Mouse (Mus musculus): ENCODE results near the gene Trpc7. TPM values are rescaled to one million over a fixed set of nuclear protein-coding genes. Genes with fewer than 3 reads are reported as not detected.
A peak's percentile ranks its signal among the peaks of the same experiment; 100 is the strongest.

Gene Trpc7
- polyA plus RNA-seq, 1 experiment from 2014 or later, result 6.3 TPM

DNA sequence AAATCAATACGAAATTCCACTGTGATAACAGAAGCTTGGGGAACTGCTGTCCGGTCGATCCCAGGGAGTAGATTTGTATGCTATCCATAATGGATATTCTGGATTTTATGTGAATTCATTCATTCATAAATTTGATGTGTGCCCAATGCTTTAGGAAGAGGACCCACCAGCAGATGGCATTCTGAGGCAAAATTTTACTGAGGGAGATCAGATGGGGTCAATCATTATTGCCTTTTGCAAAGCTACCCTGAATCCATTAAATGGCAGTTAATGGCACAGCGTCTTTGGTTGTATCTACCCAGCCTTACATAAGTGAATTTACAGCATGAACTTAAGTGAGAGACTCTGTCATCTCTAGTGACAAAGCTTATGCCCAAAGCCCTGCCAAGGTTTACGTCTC lies 1.2 kb downstream of the Trpc7 start:
- H3K9me3 ChIP-seq (ENCODE audit: control insufficient read depth, low read length), result no peaks in the 10 kb centered on the region
- H3K27me3 ChIP-seq (replicated peaks; ENCODE audit: control insufficient read depth, insufficient read depth, low read length), result 0 out of 2 replicates have a peak, but pooled peaks cover 2% of the 10 kb centered on the region
- no peak overlapping the region for H3K27ac ChIP-seq (ENCODE audit: low read length)
- peak overlapping the region; percentile 26 for H3K4me2 ChIP-seq (ENCODE audit: low read length)
- ATAC-seq, result no peak
- no peaks in the 10 kb centered on the region for H3K36me3 ChIP-seq (ENCODE audit: control insufficient read depth, insufficient read depth)
- 80% methylated on average over 5 of the region's 5 CpGs for WGBS
- H3K4me1 ChIP-seq (replicated peaks; ENCODE audit: control insufficient read depth, insufficient read depth, low read length), result 0 out of 2 replicates have a peak, but pooled peaks cover 3% of the 10 kb centered on the region
- H3K9ac ChIP-seq (replicated peaks; ENCODE audit: low read depth, low read length), result no peak overlapping the region
- H3K4me3 ChIP-seq (replicated peaks; ENCODE audit: low read length), result peak overlapping the region; percentile 25

DNA sequence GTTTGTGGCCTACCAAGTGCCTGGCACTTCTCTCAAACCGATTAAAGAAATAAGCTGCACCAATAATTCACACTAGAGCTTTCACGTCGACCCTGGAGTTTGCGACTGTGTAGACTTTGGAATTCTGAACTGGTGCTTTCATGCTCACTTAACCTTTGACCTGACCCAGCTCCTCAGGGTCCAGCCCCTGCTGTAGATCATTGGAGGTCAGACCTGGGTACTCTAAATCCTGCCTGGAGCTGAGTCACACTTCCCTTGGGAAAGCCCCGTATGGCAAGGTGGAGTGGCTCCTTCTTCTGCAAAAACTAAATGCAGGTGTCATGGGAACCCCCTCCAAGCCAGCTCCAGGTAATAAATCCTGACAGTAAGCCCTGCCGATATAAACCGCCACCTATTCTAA lies 5.9 kb downstream of the Trpc7 start:
- 72% methylated on average over 7 of the region's 7 CpGs for WGBS
- no peaks in the 10 kb centered on the region for H3K9me3 ChIP-seq (ENCODE audit: control insufficient read depth, low read length)
- H3K4me3 ChIP-seq (replicated peaks; ENCODE audit: low read length), result no peak overlapping the region
- H3K27ac ChIP-seq (ENCODE audit: low read length), result no peak overlapping the region
- H3K36me3 ChIP-seq (ENCODE audit: control insufficient read depth, insufficient read depth), result no peaks in the 10 kb centered on the region
- 0 out of 2 replicates have a peak, but pooled peaks cover 2% of the 10 kb centered on the region for H3K27me3 ChIP-seq (replicated peaks; ENCODE audit: control insufficient read depth, insufficient read depth, low read length)
- H3K9ac ChIP-seq (replicated peaks; ENCODE audit: low read depth, low read length), result no peak overlapping the region
- no peak overlapping the region for H3K4me2 ChIP-seq (ENCODE audit: low read length)
- no peaks in the 10 kb centered on the region for H3K4me1 ChIP-seq (replicated peaks; ENCODE audit: control insufficient read depth, insufficient read depth, low read length)
- ATAC-seq, result no peak

DNA sequence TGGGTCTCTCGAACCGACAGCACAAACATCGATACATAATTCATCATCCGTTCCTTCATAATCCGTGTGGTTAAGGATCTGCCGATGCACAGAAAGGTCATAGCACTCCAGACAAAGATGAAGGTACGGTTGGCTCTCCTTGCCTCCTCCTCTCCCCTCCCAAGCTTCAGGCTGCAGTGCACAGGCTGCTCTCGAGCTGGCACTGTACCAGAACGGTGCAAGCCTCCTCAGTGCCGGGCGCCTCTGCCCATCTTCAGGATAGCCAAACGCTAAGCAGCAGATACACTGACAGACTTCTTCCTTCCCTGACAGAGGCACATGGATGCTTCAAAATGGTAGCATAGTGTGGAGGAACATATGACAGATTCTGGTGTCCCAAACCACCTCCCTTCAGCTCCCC lies 12.9 kb downstream of the Trpc7 start:
- H3K36me3 ChIP-seq (ENCODE audit: control insufficient read depth, insufficient read depth), result no peaks in the 10 kb centered on the region
- no peak overlapping the region for H3K9ac ChIP-seq (replicated peaks; ENCODE audit: low read depth, low read length)
- H3K9me3 ChIP-seq (ENCODE audit: control insufficient read depth, low read length), result no peaks in the 10 kb centered on the region
- no peak overlapping the region for H3K4me2 ChIP-seq (ENCODE audit: low read length)
- H3K27ac ChIP-seq (ENCODE audit: low read length), result no peak overlapping the region
- ATAC-seq, result no peak
- H3K4me1 ChIP-seq (replicated peaks; ENCODE audit: control insufficient read depth, insufficient read depth, low read length), result peaks cover 4% of the 10 kb centered on the region
- H3K27me3 ChIP-seq (replicated peaks; ENCODE audit: control insufficient read depth, insufficient read depth, low read length), result no peaks in the 10 kb centered on the region
- WGBS, result 84% methylated on average over 12 of the region's 12 CpGs
- H3K4me3 ChIP-seq (replicated peaks; ENCODE audit: low read length), result no peak overlapping the region

DNA sequence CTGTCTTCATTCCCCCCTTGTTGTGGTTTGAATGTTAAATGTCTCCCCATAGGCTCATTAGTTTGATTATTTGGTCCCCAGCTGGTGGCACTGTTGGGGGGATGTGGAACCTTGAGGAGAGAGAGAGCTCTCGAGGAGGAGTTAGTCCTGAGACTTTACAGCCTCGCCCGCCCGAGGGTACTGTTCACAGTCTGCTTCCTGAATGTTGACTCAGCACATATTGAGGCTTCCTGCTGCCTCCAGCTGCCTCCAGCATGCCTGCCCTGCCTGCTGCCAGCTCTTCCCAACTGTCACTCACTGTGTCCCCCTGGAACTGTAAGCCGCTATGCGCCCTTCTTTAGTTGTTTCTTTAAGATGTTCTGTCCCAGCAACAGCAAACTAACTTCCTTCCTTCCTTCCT lies 31.2 kb downstream of the Trpc7 start:
- Histone ChIP-seq H3K9me3 (ENCODE audit: control insufficient read depth, low read length) (no peaks in the 10 kb centered on the region), H3K9ac (replicated peaks; ENCODE audit: low read depth, low read length) (no peak overlapping the region), H3K4me3 (replicated peaks; ENCODE audit: low read length) (no peak overlapping the region), H3K4me2 (ENCODE audit: low read length) (no peak overlapping the region), H3K27me3 (replicated peaks; ENCODE audit: control insufficient read depth, insufficient read depth, low read length) (no peaks in the 10 kb centered on the region), H3K4me1 (replicated peaks; ENCODE audit: control insufficient read depth, insufficient read depth, low read length) (no peaks in the 10 kb centered on the region), H3K27ac (ENCODE audit: low read length) (no peak overlapping the region), H3K36me3 (ENCODE audit: control insufficient read depth, insufficient read depth) (no peaks in the 10 kb centered on the region)
- 86% methylated on average over 6 of the region's 6 CpGs for WGBS
- no peak for ATAC-seq

DNA sequence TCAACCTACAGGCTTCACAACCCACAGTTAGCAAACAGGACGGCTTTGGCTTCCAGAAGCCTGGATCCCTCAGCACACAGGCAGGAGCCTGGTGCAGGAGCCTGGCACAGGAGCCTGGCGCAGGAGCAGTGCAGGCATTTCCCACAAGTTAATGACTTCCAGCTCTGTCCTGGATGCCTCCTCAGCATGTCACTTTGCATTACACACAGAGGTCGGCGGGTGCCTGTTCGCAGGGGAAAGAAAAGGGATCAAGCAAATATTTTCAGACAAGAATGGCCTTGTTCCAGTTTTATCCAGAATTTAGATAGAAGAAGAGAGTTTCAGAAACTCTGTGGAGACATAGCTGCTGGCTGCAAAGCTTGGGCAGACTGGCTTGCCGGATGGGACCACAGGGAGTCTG lies 33.8 kb downstream of the Trpc7 start:
- H3K36me3 ChIP-seq (ENCODE audit: control insufficient read depth, insufficient read depth), result no peaks in the 10 kb centered on the region
- no peaks in the 10 kb centered on the region for H3K27me3 ChIP-seq (replicated peaks; ENCODE audit: control insufficient read depth, insufficient read depth, low read length)
- ATAC-seq, result no peak
- no peaks in the 10 kb centered on the region for H3K4me1 ChIP-seq (replicated peaks; ENCODE audit: control insufficient read depth, insufficient read depth, low read length)
- no peak overlapping the region for H3K9ac ChIP-seq (replicated peaks; ENCODE audit: low read depth, low read length)
- no peak overlapping the region for H3K27ac ChIP-seq (ENCODE audit: low read length)
- H3K9me3 ChIP-seq (ENCODE audit: control insufficient read depth, low read length), result no peaks in the 10 kb centered on the region
- H3K4me3 ChIP-seq (replicated peaks; ENCODE audit: low read length), result no peak overlapping the region
- 55% methylated on average over 6 of the region's 6 CpGs for WGBS
- no peak overlapping the region for H3K4me2 ChIP-seq (ENCODE audit: low read length)

DNA sequence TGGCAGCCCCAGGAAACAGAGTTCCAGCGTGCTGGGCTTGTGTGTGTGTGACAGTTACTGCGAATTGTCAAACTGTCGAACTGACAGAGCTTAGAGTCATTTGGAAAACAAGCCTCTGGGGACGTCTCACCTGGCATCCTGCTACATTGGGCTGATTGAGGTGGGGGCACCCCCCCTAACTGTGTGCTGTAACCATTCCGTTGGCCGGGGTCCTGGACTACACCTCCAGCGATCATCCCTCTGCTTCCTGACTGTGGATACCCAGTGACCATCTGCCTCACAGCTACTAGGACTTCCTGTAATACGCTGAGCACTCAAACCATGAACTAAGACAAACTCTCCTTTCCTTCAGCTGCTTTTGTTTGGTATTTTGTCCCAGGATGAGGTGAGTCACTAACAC lies 41.3 kb downstream of the Trpc7 start:
- Histone ChIP-seq H3K4me3 (replicated peaks; ENCODE audit: low read length) (no peak overlapping the region), H3K4me1 (replicated peaks; ENCODE audit: control insufficient read depth, insufficient read depth, low read length) (peaks cover 3% of the 10 kb centered on the region; the same call in 1 of the 2 replicates), H3K27me3 (replicated peaks; ENCODE audit: control insufficient read depth, insufficient read depth, low read length) (no peaks in the 10 kb centered on the region), H3K27ac (ENCODE audit: low read length) (no peak overlapping the region), H3K4me2 (ENCODE audit: low read length) (no peak overlapping the region), H3K9ac (replicated peaks; ENCODE audit: low read depth, low read length) (no peak overlapping the region), H3K9me3 (ENCODE audit: control insufficient read depth, low read length) (no peaks in the 10 kb centered on the region), H3K36me3 (ENCODE audit: control insufficient read depth, insufficient read depth) (no peaks in the 10 kb centered on the region)
- no peak for ATAC-seq
- WGBS, result 81% methylated on average over 8 of the region's 8 CpGs

DNA sequence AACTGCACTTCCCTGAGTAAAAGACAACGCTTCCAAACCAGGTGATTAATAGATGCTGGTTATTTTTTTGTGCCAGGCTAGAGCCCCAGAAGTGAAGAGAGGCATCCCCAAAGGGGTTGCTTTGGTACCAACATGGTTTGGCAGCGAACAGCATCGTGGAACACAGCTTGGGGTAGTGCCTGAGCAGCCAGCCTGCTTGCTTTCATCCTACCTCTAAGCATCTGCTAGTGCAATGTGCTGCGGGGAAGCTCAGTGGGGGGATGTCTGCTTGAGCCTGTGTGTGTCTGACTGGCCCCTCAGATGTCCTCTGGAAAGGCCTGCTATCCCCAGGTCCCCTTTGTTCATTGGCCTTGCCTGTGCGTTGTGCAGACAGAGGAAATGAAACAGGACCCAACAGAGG lies 42.4 kb downstream of the Trpc7 start:
- Histone ChIP-seq H3K36me3 (ENCODE audit: control insufficient read depth, insufficient read depth) (no peaks in the 10 kb centered on the region), H3K27me3 (replicated peaks; ENCODE audit: control insufficient read depth, insufficient read depth, low read length) (no peaks in the 10 kb centered on the region), H3K4me3 (replicated peaks; ENCODE audit: low read length) (no peak overlapping the region), H3K9ac (replicated peaks; ENCODE audit: low read depth, low read length) (no peak overlapping the region), H3K9me3 (ENCODE audit: control insufficient read depth, low read length) (no peaks in the 10 kb centered on the region), H3K27ac (ENCODE audit: low read length) (no peak overlapping the region), H3K4me2 (ENCODE audit: low read length) (no peak overlapping the region), H3K4me1 (replicated peaks; ENCODE audit: control insufficient read depth, insufficient read depth, low read length) (peaks cover 3% of the 10 kb centered on the region; the same call in 1 of the 2 replicates)
- 45% methylated on average over 5 of the region's 5 CpGs for WGBS
- no peak for ATAC-seq

DNA sequence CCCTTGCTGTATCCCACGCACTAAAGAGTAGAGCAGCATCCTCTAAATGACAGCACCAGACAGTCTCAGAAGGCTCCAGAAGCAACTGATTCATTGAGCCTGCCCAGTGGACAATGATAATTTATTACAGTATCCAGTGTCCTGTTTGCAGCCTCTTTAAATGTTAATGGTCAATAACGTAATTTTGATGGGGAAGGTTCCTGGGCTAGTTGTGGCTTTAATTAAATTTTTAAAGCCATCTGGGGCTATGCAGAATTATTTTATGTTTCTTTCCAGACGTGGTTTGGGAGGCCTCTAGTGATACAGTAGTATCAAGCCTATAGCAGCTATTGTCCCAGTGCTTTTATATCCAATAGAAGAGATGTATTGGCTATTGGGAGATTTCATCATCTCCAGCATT lies 49.9 kb downstream of the Trpc7 start:
- ATAC-seq, result no peak

DNA sequence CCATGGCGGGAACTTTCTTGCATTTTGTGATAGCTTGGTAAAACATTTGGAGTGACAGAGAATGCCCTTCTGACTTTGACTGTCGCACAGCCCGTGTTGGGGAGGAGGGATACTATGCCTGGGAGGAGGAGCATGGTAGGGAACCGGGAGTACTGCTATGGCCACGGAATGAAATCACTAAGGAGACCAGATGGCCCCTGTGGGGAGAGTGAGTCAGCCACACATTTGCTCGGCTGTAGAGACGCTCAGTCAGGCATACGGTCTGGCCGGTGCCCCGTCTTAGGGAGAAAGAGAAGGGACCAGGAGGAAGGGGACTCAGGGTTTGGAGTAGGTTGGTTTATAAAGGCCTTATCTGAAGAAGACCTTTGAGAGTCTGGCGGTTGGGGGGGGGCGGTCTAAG lies 80.3 kb downstream of the Trpc7 start:
- no peak overlapping the region for H3K27ac ChIP-seq (ENCODE audit: low read length)
- H3K9me3 ChIP-seq (ENCODE audit: control insufficient read depth, low read length), result no peaks in the 10 kb centered on the region
- no peak overlapping the region for H3K4me3 ChIP-seq (replicated peaks; ENCODE audit: low read length)
- H3K4me1 ChIP-seq (replicated peaks; ENCODE audit: control insufficient read depth, insufficient read depth, low read length), result no peaks in the 10 kb centered on the region
- no peak overlapping the region for H3K9ac ChIP-seq (replicated peaks; ENCODE audit: low read depth, low read length)
- no peaks in the 10 kb centered on the region for H3K36me3 ChIP-seq (ENCODE audit: control insufficient read depth, insufficient read depth)
- ATAC-seq, result no peak
- no peak overlapping the region for H3K4me2 ChIP-seq (ENCODE audit: low read length)
- no peaks in the 10 kb centered on the region for H3K27me3 ChIP-seq (replicated peaks; ENCODE audit: control insufficient read depth, insufficient read depth, low read length)
- 86% methylated on average over 12 of the region's 12 CpGs for WGBS

More for the DNA sequence above, 49.9 kb downstream of the Trpc7 start:
- no peak overlapping the region for H3K27ac ChIP-seq (ENCODE audit: low read length)
- 87% methylated on average over 3 of the region's 3 CpGs for WGBS
- no peaks in the 10 kb centered on the region for H3K27me3 ChIP-seq (replicated peaks; ENCODE audit: control insufficient read depth, insufficient read depth, low read length)
- no peaks in the 10 kb centered on the region for H3K9me3 ChIP-seq (ENCODE audit: control insufficient read depth, low read length)
- no peak overlapping the region for H3K4me2 ChIP-seq (ENCODE audit: low read length)
- no peaks in the 10 kb centered on the region for H3K4me1 ChIP-seq (replicated peaks; ENCODE audit: control insufficient read depth, insufficient read depth, low read length)
- no peak overlapping the region for H3K4me3 ChIP-seq (replicated peaks; ENCODE audit: low read length)
- no peaks in the 10 kb centered on the region for H3K36me3 ChIP-seq (ENCODE audit: control insufficient read depth, insufficient read depth)
- no peak overlapping the region for H3K9ac ChIP-seq (replicated peaks; ENCODE audit: low read depth, low read length)

DNA sequence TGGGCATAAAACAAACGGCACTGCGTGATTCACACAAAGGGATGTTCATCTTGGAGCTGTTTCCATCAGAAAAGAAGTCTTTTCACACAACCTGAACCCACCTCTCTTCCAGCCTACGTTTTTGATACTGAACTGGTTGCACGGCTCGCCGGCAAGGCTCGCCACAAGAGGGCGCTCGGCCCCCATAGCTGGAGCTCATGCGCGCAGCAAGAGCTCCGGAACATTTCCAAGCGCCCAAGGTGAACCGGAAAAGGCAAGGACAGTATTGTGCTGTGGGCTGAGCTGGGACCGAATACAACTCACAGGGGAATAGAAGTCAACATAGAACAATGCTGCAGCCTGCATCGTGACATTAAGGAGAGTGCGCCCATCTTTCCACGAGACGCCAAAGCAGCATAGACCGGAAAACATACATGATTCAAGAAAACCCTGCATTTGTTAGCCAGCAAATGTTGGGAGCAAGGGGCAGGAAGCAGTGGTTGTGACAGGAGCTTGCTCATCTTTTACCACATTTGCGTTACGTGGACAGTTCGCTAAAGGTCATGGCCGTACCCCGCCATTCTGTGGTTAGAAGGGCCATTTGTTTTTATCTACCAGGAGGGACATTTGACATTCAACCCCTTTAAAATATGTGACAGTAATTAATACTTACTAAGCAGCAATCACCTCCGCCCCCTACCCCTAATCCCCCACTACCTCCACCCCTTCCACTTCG lies 88.9 kb downstream of the Trpc7 start:
- Histone ChIP-seq H3K27ac (ENCODE audit: low read length) (no peak overlapping the region), H3K27me3 (replicated peaks; ENCODE audit: control insufficient read depth, insufficient read depth, low read length) (no peaks in the 10 kb centered on the region), H3K4me2 (ENCODE audit: low read length) (peak overlapping the region; percentile 58), H3K36me3 (ENCODE audit: control insufficient read depth, insufficient read depth) (no peaks in the 10 kb centered on the region), H3K9ac (replicated peaks; ENCODE audit: low read depth, low read length) (peak overlapping the region; percentile 55), H3K4me1 (replicated peaks; ENCODE audit: control insufficient read depth, insufficient read depth, low read length) (peaks cover 4% of the 10 kb centered on the region), H3K9me3 (ENCODE audit: control insufficient read depth, low read length) (no peaks in the 10 kb centered on the region), H3K4me3 (replicated peaks; ENCODE audit: low read length) (peak overlapping the region; percentile 29)
- 8% methylated on average over 27 of the region's 27 CpGs for WGBS
- ATAC-seq, result peak; percentile 74

Data from forebrain, embryonic 16.5 days (tissue).